Mouse (Mus musculus) kidney, postnatal 4 days (tissue): Measurements from ENCODE around the gene Baz2b.

Source experiments
- DNase-seq, 2 experiments: peaks; one replicate each; pipeline ENCODE4 v3.0.0; 2021; ENCODE audit warnings: mixed read lengths in 2 of 2

The Baz2b gene

GRCm38 (mm10) chr2:60209703-60210651 lies at the start of gene Baz2b, which contains the start of gene March7:
TSS of gene Baz2b (minus strand) at chr2:60209839.
TSS of gene March7 (plus strand) at chr2:60209887.
- peak; percentile 91 to 95 for DNase-seq

GRCm38 (mm10) chr2:60259186-60259585 lies 49.5 kb upstream of the Baz2b start:
- no peak for DNase-seq

- no peak for DNase-seq
Measured at GRCm38 (mm10) chr2:60256751-60257150, 47.1 kb upstream of the Baz2b start.

- no peak for DNase-seq
Measured at GRCm38 (mm10) chr2:60253506-60253905, 43.9 kb upstream of the Baz2b start.

GRCm38 (mm10) chr2:60252782-60253181 lies 43.1 kb upstream of the Baz2b start:
- DNase-seq, result no peak

GRCm38 (mm10) chr2:60234506-60234905 lies 24.9 kb upstream of the Baz2b start:
- DNase-seq, result no peak

GRCm38 (mm10) chr2:60233147-60233546 lies 23.5 kb upstream of the Baz2b start:
- no peak for DNase-seq

- DNase-seq, result no peak
Measured at GRCm38 (mm10) chr2:60230361-60230760, 20.7 kb upstream of the Baz2b start.

GRCm38 (mm10) chr2:60228470-60228869 lies 18.8 kb upstream of the Baz2b start:
- no peak for DNase-seq

- no peak for DNase-seq
Measured at GRCm38 (mm10) chr2:60223489-60223888, 13.8 kb upstream of the Baz2b start.

- no peak for DNase-seq
Measured at GRCm38 (mm10) chr2:60221954-60222353, 12.3 kb upstream of the Baz2b start.

GRCm38 (mm10) chr2:60221236-60221635 lies 11.6 kb upstream of the Baz2b start:
- peak; percentile 13 to 43 for DNase-seq

GRCm38 (mm10) chr2:60217620-60218019 lies 8.0 kb upstream of the Baz2b start:
- no peak for DNase-seq

- DNase-seq, result no peak
Measured at GRCm38 (mm10) chr2:60216547-60217153, 7.0 kb upstream of the Baz2b start.

GRCm38 (mm10) chr2:60214683-60215082 lies 5.0 kb upstream of the Baz2b start:
- DNase-seq, result no peak

- no peak for DNase-seq
Measured at GRCm38 (mm10) chr2:60212488-60212887, 2.8 kb upstream of the Baz2b start.

- peak in 1 of 2 experiments; percentile 12 for DNase-seq
Measured at GRCm38 (mm10) chr2:60210821-60211220, 1.2 kb upstream of the Baz2b start.

- DNase-seq, result peak; percentile 67 to 73
Measured at GRCm38 (mm10) chr2:60209122-60209611, 472 bp downstream of the Baz2b start.

- no peak for DNase-seq
Measured at GRCm38 (mm10) chr2:60205795-60206194, 3.8 kb downstream of the Baz2b start.

GRCm38 (mm10) chr2:60204162-60204561 lies 5.5 kb downstream of the Baz2b start:
- no peak for DNase-seq

GRCm38 (mm10) chr2:60203733-60204132 lies 5.9 kb downstream of the Baz2b start:
- no peak for DNase-seq

- DNase-seq, result no peak
Measured at GRCm38 (mm10) chr2:60202900-60203530, 6.6 kb downstream of the Baz2b start.

GRCm38 (mm10) chr2:60200667-60201066 lies 9.0 kb downstream of the Baz2b start:
- peak; percentile 82 to 86 for DNase-seq
